Mouse (Mus musculus) liver, adult (tissue): ENCODE results near the gene Tmem132c.

Source experiments
- GATA4 ChIP-seq: IDR thresholded peaks from 2 replicates; pipeline ENCODE4 v1.6.1; 2014; ENCODE audit warnings: mild to moderate bottlenecking, low read length; ENCODE audit not compliant: insufficient replicate concordance

Tmem132c gene

GRCm38 (mm10) chr5:127241136-127241924 lies at the start of gene Tmem132c:
Gene Tmem132c, plus strand, starts transcription at chr5:127241808.
- no peak for TF ChIP-seq GATA4

- TF ChIP-seq GATA4 = no peak
Measured at GRCm38 (mm10) chr5:127191881-127192280, 49.7 kb upstream of the Tmem132c start.

- no peak for TF ChIP-seq GATA4
Measured at GRCm38 (mm10) chr5:127198850-127199249, 42.8 kb upstream of the Tmem132c start.

GRCm38 (mm10) chr5:127204881-127205280 lies 36.7 kb upstream of the Tmem132c start:
- no peak for TF ChIP-seq GATA4

GRCm38 (mm10) chr5:127216389-127216788 lies 25.2 kb upstream of the Tmem132c start:
- TF ChIP-seq GATA4 = no peak

GRCm38 (mm10) chr5:127217725-127218124 lies 23.9 kb upstream of the Tmem132c start:
- no peak for TF ChIP-seq GATA4

- TF ChIP-seq GATA4 = no peak
Measured at GRCm38 (mm10) chr5:127227929-127228595, 13.5 kb upstream of the Tmem132c start.

GRCm38 (mm10) chr5:127234715-127235114 lies 6.9 kb upstream of the Tmem132c start:
- no peak for TF ChIP-seq GATA4

GRCm38 (mm10) chr5:127235203-127235602 lies 6.4 kb upstream of the Tmem132c start:
- no peak for TF ChIP-seq GATA4

GRCm38 (mm10) chr5:127239706-127240105 lies 1.9 kb upstream of the Tmem132c start:
- no peak for TF ChIP-seq GATA4

- no peak for TF ChIP-seq GATA4
Measured at GRCm38 (mm10) chr5:127240646-127241045, 962 bp upstream of the Tmem132c start.

GRCm38 (mm10) chr5:127241925-127242762 lies 536 bp downstream of the Tmem132c start:
- no peak for TF ChIP-seq GATA4

GRCm38 (mm10) chr5:127242763-127243160 lies 1.2 kb downstream of the Tmem132c start:
- no peak for TF ChIP-seq GATA4

GRCm38 (mm10) chr5:127243209-127243608 lies 1.6 kb downstream of the Tmem132c start:
- no peak for TF ChIP-seq GATA4

GRCm38 (mm10) chr5:127243611-127244010 lies 2.0 kb downstream of the Tmem132c start:
- TF ChIP-seq GATA4 = no peak
